Mouse (Mus musculus): ENCODE results near the gene Nrros.

The Nrros gene

GRCm38 (mm10) chr16:32163891-32164290 lies 1.5 kb downstream of the Nrros start:
- in situ Hi-C loops (cut with MboI, MseI) = loop anchor here (25.0 kb wide), 1 partner anchor 1798 kb away; the partner anchor contains the start of gene Umps

DNA sequence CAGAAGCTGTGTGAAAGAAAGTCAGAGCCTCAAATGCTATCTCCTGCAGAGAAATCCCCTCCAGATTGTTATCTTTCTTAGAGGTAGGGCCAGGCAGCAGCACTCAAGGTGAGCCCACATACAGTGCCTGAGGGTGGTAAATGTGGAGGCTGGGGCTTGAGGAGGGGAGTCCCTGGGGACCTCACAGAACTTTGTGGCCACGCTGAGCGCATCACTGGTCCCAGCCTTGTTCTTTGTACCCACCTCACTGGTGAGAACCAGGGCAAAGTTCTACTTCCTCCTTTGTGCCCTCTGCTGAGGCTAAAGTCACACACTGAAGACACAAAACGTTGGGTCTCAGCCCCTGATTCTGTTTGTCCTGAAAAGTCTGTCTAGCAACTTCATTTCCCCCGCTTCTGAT lies 2.0 kb downstream of the Nrros start:
- in situ Hi-C loops (cut with MboI, MseI) = loop anchor here (25.0 kb wide), 1 partner anchor 1799 kb away; the partner anchor contains the start of gene Umps

DNA sequence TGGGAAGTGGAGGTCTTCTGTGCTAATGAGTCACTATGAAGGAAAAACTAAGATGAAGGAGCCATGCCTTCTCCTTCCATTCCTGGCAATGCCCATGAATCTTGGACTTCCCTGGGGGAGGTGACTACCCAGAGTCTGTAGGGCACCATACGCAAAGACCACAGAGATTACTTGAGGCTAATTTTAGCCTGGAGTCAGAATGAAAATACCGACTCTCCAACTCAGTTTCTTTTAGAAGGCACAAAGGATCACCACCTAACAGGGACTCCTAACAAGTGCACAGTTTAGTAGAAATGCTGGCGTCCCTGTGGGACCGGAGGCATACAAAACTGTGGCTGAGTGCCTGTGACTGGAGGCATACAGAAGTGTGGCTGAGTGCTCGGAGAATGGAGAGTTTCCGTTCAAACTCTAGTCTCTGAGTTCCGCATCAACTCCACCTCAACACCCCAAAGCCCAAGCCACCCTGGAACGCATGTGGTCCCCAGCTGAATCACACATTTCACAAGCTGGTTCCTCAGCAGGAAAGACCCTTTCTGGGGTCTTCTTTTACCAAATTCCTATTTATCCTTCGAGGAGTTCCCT lies 4.6 kb downstream of the Nrros start:
- in situ Hi-C loops (cut with MboI, MseI) = loop anchor here (25.0 kb wide), 1 partner anchor 1801 kb away; the partner anchor contains the start of gene Umps

DNA sequence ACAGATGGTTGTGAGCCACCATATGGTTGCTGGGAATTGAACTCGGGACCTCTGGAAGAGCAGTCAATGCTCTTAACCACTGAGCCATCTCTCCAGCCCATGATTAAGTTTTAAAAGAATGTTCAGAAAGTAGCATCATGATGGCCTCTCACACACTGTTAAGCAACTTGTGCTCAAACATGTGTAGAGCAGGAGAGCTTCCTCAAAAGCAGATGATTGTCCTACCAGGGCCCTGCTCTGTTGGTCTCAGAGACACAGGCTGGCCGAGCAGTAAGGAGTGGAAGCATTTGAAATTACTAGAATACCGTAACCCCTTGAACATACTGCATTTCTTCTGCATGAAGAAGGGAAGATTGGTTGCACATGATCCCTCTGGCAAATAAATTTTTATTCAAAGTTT lies 6.4 kb downstream of the Nrros start:
- in situ Hi-C loops (cut with MboI, MseI) = loop anchor here (25.0 kb wide), 1 partner anchor 1803 kb away; the partner anchor contains the start of gene Umps

DNA sequence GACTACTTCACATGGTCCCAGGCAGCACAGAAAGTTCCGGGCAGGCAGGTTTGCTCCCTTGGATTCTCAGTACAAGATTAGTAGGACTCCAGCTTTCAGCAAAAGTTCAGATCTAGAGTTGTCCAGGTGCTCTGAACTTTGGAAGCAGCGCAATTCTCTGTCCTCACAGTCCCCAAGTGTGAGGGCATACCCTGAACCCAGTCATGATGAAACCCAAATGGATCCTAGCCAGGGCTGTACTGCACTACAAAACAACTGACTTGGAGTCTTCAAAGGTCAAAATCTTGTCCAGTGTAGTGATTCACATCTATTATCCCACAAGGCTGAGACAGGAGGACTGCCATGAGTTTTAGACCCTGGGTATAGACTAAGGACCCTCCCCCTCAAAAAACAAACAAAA lies 8.0 kb downstream of the Nrros start:
- in situ Hi-C loops (cut with MboI, MseI) = loop anchor here (25.0 kb wide), 1 partner anchor 1805 kb away; the partner anchor contains the start of gene Umps

- in situ Hi-C loops (cut with MboI, MseI) = loop anchor here (25.0 kb wide), 1 partner anchor 1806 kb away; the partner anchor contains the start of gene Umps
Observed at GRCm38 (mm10) chr16:32156719-32157118, 8.7 kb downstream of the Nrros start.

DNA sequence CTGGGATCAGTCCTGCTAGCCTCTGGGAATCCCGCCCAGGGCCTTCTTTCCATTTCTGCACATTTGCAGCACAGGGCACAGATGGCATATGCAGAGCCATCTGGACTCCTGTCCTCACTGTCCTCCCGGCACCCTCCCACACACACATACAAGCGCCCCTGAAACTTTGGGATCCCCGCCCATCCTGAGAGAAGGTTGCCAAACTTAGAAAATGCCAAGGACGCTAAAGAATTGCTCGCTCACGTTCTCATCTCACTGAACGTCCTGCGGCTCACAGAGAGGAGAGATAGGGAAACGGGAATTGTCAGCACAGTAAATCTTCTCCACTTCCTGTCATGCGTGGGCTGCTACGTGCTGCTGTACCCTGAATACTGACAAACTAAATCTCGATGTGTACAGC lies 11.0 kb downstream of the Nrros start:
- in situ Hi-C loops (cut with MboI, MseI) = loop anchor here (25.0 kb wide), 1 partner anchor 1808 kb away; the partner anchor contains the start of gene Umps

DNA sequence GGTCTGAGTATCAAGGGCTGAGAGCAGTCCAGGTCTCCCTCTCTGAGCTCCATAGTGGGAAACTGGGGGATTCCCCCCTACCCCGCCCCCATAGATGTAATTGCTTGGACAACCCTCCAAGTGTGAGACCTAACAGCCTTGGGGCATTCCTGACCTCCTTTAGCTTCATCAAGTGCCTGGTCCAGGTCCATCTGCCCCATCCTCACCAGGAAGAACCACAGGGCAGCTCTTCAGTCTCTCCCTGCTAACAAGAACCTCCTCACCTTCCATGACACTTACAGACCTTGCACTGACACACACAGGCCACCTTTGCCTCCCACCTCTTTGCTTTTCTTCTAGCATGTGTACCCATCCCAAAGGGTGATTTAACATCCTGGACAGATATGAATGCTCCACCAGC lies 11.4 kb downstream of the Nrros start:
- in situ Hi-C loops (cut with MboI, MseI) = loop anchor here (25.0 kb wide), 1 partner anchor 1808 kb away; the partner anchor contains the start of gene Umps

DNA sequence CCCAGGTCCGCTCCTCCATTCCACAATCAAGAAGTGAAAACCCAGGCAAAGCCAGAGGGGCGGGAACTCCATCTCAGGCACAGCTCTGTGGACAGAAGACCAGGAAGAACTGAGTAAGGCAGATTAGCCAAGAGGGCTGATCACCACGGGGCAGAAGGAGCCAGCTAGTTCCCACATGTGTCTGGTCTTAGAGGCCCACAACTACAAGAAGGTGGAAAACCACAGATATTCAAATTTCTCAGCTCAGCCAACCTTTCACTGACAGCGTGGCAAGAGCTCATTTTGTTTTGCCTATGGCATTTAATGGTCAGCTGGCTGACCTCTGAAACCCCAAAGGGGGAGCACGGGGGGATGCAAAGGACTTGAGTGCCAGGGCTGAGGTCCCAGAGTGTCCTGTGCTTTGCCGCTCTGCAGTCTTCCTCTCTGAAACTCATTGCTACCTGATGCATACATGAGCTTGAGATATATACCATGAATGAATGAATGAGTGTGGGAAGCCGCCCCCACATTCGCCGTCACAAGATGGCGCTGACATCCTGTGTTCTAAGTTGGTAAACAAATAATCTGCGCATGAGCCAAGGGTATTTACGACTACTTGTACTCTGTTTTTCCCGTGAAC lies 17.7 kb downstream of the Nrros start:
- in situ Hi-C loops (cut with MboI, MseI) = no loop called here

- in situ Hi-C loops (cut with MboI, MseI) = no loop called here
Observed at GRCm38 (mm10) chr16:32144592-32144991, 20.8 kb downstream of the Nrros start.

- in situ Hi-C loops (cut with MboI, MseI) = no loop called here
Observed at GRCm38 (mm10) chr16:32143766-32144165, 21.6 kb downstream of the Nrros start.

- in situ Hi-C loops (cut with MboI, MseI) = no loop called here
Observed at GRCm38 (mm10) chr16:32138954-32139353, 26.4 kb downstream of the Nrros start.

DNA sequence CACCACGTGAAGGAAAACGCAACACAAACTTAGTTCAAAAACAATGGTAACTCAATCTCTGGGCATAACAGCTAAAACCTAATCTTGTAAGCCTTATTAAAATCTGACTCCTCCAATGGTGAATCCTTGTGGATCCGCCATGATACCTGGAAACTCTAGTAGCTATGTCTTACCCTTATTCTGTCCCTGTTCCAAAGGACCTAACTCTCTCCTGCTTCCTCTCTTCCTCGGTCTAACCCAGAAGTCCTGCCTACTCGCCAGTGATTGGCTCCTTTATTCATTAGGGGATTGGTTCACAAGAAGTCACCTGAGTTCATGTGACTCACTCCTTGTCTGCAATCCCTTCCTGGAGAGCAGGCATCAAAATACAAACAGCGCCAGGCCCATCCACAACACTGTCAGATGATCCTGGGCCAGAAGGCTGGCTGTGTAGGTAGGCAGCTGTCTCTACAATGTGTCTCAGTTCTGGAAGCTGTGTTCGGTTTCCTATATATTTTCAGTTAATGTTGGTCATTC lies 29.5 kb downstream of the Nrros start:
- in situ Hi-C loops (cut with MboI, MseI) = no loop called here

- in situ Hi-C loops (cut with MboI, MseI) = no loop called here
Observed at GRCm38 (mm10) chr16:32133148-32133547, 32.2 kb downstream of the Nrros start.

DNA sequence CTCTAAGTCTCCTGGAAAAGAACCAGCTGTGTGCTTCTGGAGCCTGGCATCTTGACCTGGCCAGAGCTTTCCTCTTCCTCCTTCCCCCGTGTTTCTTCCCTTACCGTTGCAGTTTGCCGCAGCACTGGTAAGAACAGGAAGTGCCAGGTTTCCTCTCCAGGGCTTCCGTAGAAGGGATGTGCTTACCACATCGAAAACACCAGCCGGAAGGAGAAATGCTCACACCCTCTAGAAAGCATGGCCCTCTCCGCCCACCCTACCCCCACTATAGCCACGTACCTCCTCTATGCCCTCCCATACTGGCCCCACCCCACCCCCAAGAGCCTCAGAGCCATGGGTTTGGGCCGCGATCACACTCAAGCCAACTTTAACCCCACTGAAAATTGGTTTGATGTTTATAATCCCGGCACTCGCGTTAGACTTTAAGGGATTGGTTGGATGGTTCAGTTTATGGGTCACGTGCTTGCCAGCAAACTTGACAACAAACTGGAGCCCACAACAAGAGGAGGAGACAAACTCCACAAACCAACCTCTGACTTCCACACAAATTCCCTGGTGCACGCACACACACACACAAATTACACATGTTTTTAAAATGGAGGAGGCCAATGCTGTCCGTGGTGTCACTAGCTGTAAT lies 35.1 kb downstream of the Nrros start:
- in situ Hi-C loops (cut with MboI, MseI) = no loop called here

DNA sequence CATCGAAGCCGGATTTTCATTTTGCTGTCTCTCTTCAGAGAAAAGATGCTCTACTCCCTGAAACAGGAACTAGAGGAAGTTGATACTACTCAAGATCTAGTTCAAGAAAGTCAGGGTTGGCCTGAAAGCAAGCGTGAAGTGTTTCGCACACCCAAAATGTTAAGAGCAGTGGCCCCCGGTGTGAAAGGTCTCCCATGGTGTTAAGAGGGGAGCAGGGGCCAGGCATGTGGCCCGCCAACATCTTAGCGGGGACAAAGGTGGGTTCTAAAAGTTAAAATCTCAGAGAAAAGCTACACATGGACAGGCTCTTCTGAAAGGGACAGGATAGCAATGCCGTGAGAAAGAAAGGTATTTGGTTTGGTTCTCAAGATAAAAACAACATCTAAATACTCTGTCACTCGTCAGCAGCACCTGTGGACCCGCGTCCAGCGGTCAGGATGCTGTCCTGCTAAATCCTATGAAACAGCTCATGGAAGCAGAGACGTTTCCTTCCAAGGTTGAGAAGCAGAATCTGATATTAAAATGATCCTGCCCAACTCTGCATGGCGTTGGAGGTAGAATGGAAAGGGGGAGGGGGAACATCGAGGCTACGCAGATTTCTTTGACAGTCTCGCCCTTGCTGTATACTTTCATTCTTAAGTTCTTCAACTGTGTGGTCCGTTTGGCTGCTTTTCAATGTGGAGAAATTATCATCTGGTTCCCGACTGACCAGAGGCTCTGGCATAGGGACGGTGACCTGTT lies 35.8 kb downstream of the Nrros start:
- in situ Hi-C loops (cut with MboI, MseI) = loop anchor here (5.0 kb wide), 1 partner anchor 38 kb away; the partner anchor contains the start of gene Nrros

GRCm38 (mm10) chr16:32127046-32127445 lies 38.3 kb downstream of the Nrros start:
- in situ Hi-C loops (cut with MboI, MseI) = loop anchor here (5.0 kb wide), 1 partner anchor 40 kb away; the partner anchor contains the start of gene Nrros

DNA sequence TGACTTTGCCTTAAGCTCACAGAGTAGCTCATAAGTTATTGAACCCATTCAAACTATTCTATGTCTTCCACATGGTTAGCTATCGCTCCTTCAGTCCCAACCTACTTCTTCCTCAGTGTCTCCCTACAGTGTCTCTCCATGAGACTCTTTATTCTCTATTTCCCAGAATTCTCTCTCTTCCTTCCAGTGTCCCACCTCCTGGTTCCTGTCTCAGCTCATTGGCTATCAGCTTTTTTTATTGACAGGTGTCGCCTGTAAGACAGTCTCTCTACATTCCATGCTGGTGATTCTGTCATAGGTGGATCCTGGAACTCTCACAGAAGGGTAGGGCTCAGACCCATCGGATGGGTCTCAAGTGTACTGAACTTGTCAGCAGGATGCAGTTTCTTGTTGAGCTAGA lies 40.0 kb downstream of the Nrros start:
- in situ Hi-C loops (cut with MboI, MseI) = loop anchor here (5.0 kb wide), 1 partner anchor 42 kb away; the partner anchor contains the start of gene Nrros

DNA sequence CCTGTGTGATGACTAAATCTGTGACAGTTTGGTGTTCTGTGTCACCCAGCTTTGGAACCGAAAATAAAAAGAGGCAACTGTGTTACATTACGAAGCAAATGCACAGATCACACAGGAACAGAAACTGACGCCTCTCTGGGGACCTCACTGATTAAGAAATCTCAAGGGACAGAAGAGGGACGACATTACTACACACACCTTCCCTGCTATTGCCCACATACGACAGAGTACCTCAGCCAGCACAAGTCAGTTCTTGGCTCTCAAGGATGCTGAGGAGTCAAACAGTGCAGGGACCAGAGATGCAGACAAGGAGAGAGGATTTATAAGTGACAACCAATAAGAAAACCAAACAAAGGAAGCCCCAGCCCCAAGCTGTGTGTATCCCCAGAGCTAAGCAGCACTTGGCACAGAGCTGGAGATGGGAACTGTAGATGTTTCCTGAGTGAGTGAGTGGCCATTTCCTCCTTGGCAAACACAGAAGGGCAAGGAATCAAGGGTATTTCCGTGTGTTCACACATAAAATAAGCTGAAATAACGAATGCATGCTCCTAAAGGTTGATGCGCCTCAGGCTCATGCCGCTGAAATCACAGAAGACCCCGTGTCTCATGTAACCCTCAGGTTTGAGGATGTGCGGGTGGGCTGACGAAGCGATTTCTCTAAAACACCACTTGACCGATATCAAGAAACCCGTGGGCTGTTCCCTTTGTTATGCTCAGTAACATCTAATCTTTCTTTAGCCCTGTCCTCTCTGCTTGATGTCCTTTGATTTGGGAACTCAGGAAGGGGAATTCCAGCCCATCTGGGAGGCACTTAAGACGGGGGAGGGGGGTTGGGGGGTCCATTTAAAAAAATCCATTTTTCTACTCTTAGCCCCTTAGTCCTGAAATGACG lies 40.7 kb downstream of the Nrros start:
- in situ Hi-C loops (cut with MboI, MseI) = loop anchor here (5.0 kb wide), 1 partner anchor 43 kb away; the partner anchor contains the start of gene Nrros

- in situ Hi-C loops (cut with MboI, MseI) = no loop called here
Observed at GRCm38 (mm10) chr16:32124020-32124419, 41.4 kb downstream of the Nrros start.

All from T-helper 2 cell (primary cell).